Mouse (Mus musculus): ENCODE measurements around the gene Ank3. TPM values are rescaled to one million over a fixed set of nuclear protein-coding genes. Genes with fewer than 3 reads are reported as not detected.

The Ank3 gene
- total and polyA plus RNA-seq, 2 experiments = 2.9 to 31.0 TPM

GRCm38 (mm10) chr10:69373796-69374550, 24.6 kb upstream of the Ank3 start:
- Histone ChIP-seq H3K79me2 (ENCODE audit: control insufficient read depth, insufficient read depth, low read length) (no peaks in the 10 kb centered on the region), H3K36me3 (ENCODE audit: control insufficient read depth, insufficient read depth, low read length) (no peaks in the 10 kb centered on the region), H3K9ac (ENCODE audit: low read depth, low read length) (no peak overlapping the region), H3K4me1 (ENCODE audit: control insufficient read depth, insufficient read depth, low read length) (no peaks in the 10 kb centered on the region), H3K4me3 (ENCODE audit: insufficient read depth, low read depth, low read length) (no peak overlapping the region), H3K27ac (replicated peaks; ENCODE audit: insufficient read depth, low read depth, low read length) (no peak overlapping the region), H3K27me3 (ENCODE audit: control insufficient read depth, insufficient read depth, low read length) (no peaks in the 10 kb centered on the region)
- TF ChIP-seq CTCF (IDR thresholded peaks at IDR 0.05; ENCODE audit: low read depth, low read length) = no peak
- TF ChIP-seq POLR2A (IDR thresholded peaks at IDR 0.05; ENCODE audit: extremely low read depth, insufficient read depth, low read length) = no peak
- no peak for DNase-seq (ENCODE audit: extremely low read depth, low read depth, low spot score)
- 74% methylated on average over 10 of the region's 10 CpGs for WGBS

DNA sequence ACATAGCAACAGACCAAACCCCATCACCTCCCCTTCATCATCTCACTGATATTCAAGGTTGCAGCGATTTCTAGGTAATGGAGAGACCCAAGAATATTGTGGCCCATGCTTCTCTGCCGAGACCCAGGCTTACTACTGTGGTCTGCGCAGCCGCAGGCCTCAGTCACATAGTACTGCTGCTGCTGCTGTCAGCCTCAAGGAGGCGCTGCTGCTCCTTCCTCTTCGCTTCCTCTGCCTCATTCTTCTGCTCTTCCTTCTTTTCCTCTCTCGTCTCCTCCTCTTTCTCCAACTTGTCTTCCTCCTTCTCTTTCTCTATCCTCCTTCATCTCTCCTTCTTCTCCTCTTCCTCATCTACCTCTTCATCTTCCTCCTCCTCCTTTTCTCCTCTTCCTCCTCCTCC, 23.4 kb upstream of the Ank3 start:
- no peak overlapping the region for H3K9ac ChIP-seq (ENCODE audit: low read depth, low read length)
- H3K36me3 ChIP-seq (ENCODE audit: control insufficient read depth, insufficient read depth, low read length) = no peaks in the 10 kb centered on the region
- no peaks in the 10 kb centered on the region for H3K4me1 ChIP-seq (ENCODE audit: control insufficient read depth, insufficient read depth, low read length)
- TF ChIP-seq CTCF (IDR thresholded peaks at IDR 0.05; ENCODE audit: low read depth, low read length) = peak; percentile 40
- no peak for TF ChIP-seq POLR2A (IDR thresholded peaks at IDR 0.05; ENCODE audit: extremely low read depth, insufficient read depth, low read length)
- H3K27ac ChIP-seq (replicated peaks; ENCODE audit: insufficient read depth, low read depth, low read length) = no peak overlapping the region
- H3K4me3 ChIP-seq (ENCODE audit: insufficient read depth, low read depth, low read length) = no peak overlapping the region
- DNase-seq (ENCODE audit: extremely low read depth, low read depth, low spot score) = no peak
- WGBS = 56% methylated on average over 7 of the region's 7 CpGs
- no peaks in the 10 kb centered on the region for H3K79me2 ChIP-seq (ENCODE audit: control insufficient read depth, insufficient read depth, low read length)
- H3K27me3 ChIP-seq (ENCODE audit: control insufficient read depth, insufficient read depth, low read length) = no peaks in the 10 kb centered on the region

DNA sequence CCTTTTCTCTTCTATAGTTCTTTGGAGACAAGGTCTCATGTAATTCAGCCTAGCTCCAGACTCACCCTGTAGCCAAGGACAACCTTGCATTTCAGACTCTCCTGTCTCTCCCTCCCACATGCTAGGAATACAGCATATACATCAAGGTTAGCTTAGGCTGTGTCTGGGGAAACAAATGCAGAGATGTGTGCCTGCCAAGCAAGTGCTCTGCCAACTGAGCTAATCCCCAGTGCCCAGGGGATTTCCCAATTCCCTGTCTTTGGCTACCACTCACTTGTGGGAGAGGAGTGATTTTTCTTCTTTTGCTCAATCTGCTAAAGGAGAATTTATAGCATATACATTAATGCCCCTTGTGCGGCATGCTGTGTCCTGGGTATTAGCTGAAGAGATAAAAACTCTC, 15.4 kb upstream of the Ank3 start:
- Histone ChIP-seq H3K4me3 (ENCODE audit: insufficient read depth, low read depth, low read length) (no peak overlapping the region), H3K79me2 (ENCODE audit: control insufficient read depth, insufficient read depth, low read length) (no peaks in the 10 kb centered on the region), H3K9ac (ENCODE audit: low read depth, low read length) (no peak overlapping the region), H3K4me1 (ENCODE audit: control insufficient read depth, insufficient read depth, low read length) (no peaks in the 10 kb centered on the region), H3K27me3 (ENCODE audit: control insufficient read depth, insufficient read depth, low read length) (no peaks in the 10 kb centered on the region), H3K27ac (replicated peaks; ENCODE audit: insufficient read depth, low read depth, low read length) (no peak overlapping the region), H3K36me3 (ENCODE audit: control insufficient read depth, insufficient read depth, low read length) (no peaks in the 10 kb centered on the region)
- no peak for DNase-seq (ENCODE audit: extremely low read depth, low read depth, low spot score)
- 94% methylated on average over 1 of the region's 1 CpGs for WGBS
- no peak for TF ChIP-seq CTCF (IDR thresholded peaks at IDR 0.05; ENCODE audit: low read depth, low read length)
- no peak for TF ChIP-seq POLR2A (IDR thresholded peaks at IDR 0.05; ENCODE audit: extremely low read depth, insufficient read depth, low read length)

- peak; percentile 7 for DNase-seq (ENCODE audit: extremely low read depth, low read depth, low spot score)
- Histone ChIP-seq H3K9ac (ENCODE audit: low read depth, low read length) (no peak overlapping the region), H3K4me3 (ENCODE audit: insufficient read depth, low read depth, low read length) (no peak overlapping the region), H3K36me3 (ENCODE audit: control insufficient read depth, insufficient read depth, low read length) (no peaks in the 10 kb centered on the region), H3K27me3 (ENCODE audit: control insufficient read depth, insufficient read depth, low read length) (no peaks in the 10 kb centered on the region), H3K79me2 (ENCODE audit: control insufficient read depth, insufficient read depth, low read length) (no peaks in the 10 kb centered on the region), H3K27ac (replicated peaks; ENCODE audit: insufficient read depth, low read depth, low read length) (no peak overlapping the region), H3K4me1 (ENCODE audit: control insufficient read depth, insufficient read depth, low read length) (no peaks in the 10 kb centered on the region)
- TF ChIP-seq CTCF (IDR thresholded peaks at IDR 0.05; ENCODE audit: low read depth, low read length) (no peak), POLR2A (IDR thresholded peaks at IDR 0.05; ENCODE audit: extremely low read depth, insufficient read depth, low read length) (no peak)
- WGBS = 82% methylated on average over 11 of the region's 11 CpGs
Measured at GRCm38 (mm10) chr10:69384640-69385039, 13.9 kb upstream of the Ank3 start.

DNA sequence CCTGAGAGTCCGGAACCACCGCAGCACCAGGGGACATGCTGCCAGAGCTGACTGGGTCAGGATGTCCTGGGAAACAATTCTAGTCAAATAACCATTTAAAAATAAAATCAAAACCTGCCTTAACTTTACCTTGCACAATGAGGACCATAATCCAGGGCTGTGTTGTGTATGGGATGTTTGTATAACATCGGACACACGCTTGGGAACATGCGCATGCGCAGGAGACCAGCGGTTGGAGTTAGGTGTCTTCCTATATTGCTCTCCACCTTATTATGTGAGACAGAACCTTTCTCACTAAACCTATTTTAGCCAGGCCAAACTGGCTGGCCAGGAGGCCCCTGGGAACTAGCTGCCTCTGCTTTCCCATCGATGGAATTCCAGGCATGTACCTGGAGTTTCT, 13.4 kb upstream of the Ank3 start:
- H3K9ac ChIP-seq (ENCODE audit: low read depth, low read length) = no peak overlapping the region
- DNase-seq (ENCODE audit: extremely low read depth, low read depth, low spot score) = no peak
- whole genome bisulfite sequencing = 87% methylated on average over 8 of the region's 8 CpGs
- no peak overlapping the region for H3K4me3 ChIP-seq (ENCODE audit: insufficient read depth, low read depth, low read length)
- no peak overlapping the region for H3K27ac ChIP-seq (replicated peaks; ENCODE audit: insufficient read depth, low read depth, low read length)
- H3K79me2 ChIP-seq (ENCODE audit: control insufficient read depth, insufficient read depth, low read length) = no peaks in the 10 kb centered on the region
- TF ChIP-seq CTCF (IDR thresholded peaks at IDR 0.05; ENCODE audit: low read depth, low read length) (no peak), POLR2A (IDR thresholded peaks at IDR 0.05; ENCODE audit: extremely low read depth, insufficient read depth, low read length) (no peak)
- no peaks in the 10 kb centered on the region for H3K36me3 ChIP-seq (ENCODE audit: control insufficient read depth, insufficient read depth, low read length)
- no peaks in the 10 kb centered on the region for H3K4me1 ChIP-seq (ENCODE audit: control insufficient read depth, insufficient read depth, low read length)
- no peaks in the 10 kb centered on the region for H3K27me3 ChIP-seq (ENCODE audit: control insufficient read depth, insufficient read depth, low read length)

DNA sequence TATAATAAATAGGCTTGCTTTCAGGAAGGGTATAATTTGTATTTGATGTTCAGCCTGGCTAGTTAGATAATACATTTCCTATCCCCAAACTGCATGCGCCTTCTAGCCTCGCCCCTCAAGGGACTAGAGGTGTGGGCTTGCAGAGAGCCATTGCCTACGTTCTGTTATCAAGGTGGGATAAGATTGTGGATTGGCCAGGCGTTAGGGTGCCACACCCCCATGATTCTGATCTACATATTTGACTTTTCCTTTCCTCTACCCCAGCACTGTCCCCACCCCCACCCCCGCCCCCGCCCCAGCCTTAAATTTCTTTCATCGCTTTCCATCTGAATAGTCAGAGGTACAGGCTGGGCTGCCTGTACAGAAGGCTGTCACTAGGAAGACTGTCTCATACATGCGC, 11.8 kb upstream of the Ank3 start:
- no peaks in the 10 kb centered on the region for H3K79me2 ChIP-seq (ENCODE audit: control insufficient read depth, insufficient read depth, low read length)
- WGBS = 75% methylated on average over 8 of the region's 8 CpGs

More for the DNA sequence above, 11.8 kb upstream of the Ank3 start:
- no peak for DNase-seq (ENCODE audit: extremely low read depth, low read depth, low spot score)
- Histone ChIP-seq H3K4me3 (ENCODE audit: insufficient read depth, low read depth, low read length) (no peak overlapping the region), H3K27me3 (ENCODE audit: control insufficient read depth, insufficient read depth, low read length) (no peaks in the 10 kb centered on the region), H3K4me1 (ENCODE audit: control insufficient read depth, insufficient read depth, low read length) (no peaks in the 10 kb centered on the region), H3K9ac (ENCODE audit: low read depth, low read length) (no peak overlapping the region), H3K36me3 (ENCODE audit: control insufficient read depth, insufficient read depth, low read length) (no peaks in the 10 kb centered on the region), H3K27ac (replicated peaks; ENCODE audit: insufficient read depth, low read depth, low read length) (no peak overlapping the region)
- TF ChIP-seq POLR2A (IDR thresholded peaks at IDR 0.05; ENCODE audit: extremely low read depth, insufficient read depth, low read length) = no peak
- no peak for TF ChIP-seq CTCF (IDR thresholded peaks at IDR 0.05; ENCODE audit: low read depth, low read length)

Data from liver, adult 2 months (tissue).